Mouse (Mus musculus) leukemia stem cell, adult 10-12 weeks (primary cell): ENCODE results near the gene Olfr877. TPM values are rescaled to one million over a fixed set of nuclear protein-coding genes. Genes with fewer than 3 reads are reported as not detected.

Experiments used
- polyA plus RNA-seq: library from polyadenylated mRNA; stranded (reverse); fragments of >175 nt; gene quantifications from 2 replicates; pipeline ENCODE4 v1.2.3, GENCODE M21; 2012; ENCODE audit warnings: low replicate concordance

Gene Olfr877
- not detected in 2 replicates for polyA plus RNA-seq

DNA sequence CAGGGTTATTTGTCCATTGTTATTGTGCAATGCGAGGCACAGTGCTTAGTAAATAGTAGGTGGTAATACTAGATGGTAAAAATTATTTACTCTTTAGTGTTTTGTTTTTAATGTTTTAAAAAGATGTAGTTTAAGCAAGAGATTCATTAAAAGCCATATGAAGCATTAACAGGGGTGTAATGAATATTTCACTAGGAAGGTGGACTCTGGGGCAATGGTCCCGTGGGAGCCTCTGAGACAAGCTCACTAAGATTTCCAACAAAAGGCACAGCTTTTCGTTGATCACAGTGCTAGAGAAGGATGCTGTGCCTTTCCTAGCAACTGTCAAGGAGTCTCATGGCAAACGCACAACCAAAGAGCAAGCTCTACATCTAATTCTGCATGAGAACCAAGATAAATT, at the start of gene Olfr877:
Gene Olfr877 (plus strand): TSS at position 301 of the 400 bp plus-strand sequence.

DNA sequence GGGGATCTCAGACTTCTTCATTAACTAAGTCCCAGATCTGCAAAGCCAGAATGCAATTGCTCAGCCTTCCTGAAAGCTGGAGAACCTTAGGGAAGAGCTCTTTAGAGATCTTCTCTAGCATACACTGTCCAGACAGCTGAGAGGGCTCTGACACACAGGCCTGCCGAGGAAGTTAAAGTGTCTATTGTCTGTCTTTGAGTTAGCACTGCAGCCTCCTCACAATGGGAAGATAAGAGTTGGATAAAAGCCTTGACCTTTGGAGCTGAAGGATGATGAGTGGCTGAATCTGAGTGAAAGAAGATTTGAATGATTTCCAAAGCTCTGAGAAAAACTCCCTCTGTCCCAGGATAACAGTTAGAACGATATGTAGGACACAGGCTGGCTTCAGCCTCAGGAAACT, 42.6 kb downstream of the Olfr877 start, which contains the start of gene Olfr145:
Gene Olfr145 (plus strand): TSS at position 64 of the 400 bp plus-strand sequence.

Other genes with a start within 250 kb of the Olfr877 start
- gene Spa17, start 240.5 kb upstream of the Olfr877 start, polyA plus RNA-seq = not detected in 2 replicates
- gene Tbrg1, start 197.0 kb upstream of the Olfr877 start, polyA plus RNA-seq = 20.1 and 35.3 TPM in 2 replicates
- not detected in 2 replicates for gene Panx3, start 185.0 kb upstream of the Olfr877 start, polyA plus RNA-seq
- not detected in 2 replicates for gene Olfr160, start 138.0 kb upstream of the Olfr877 start, polyA plus RNA-seq
- not detected in 2 replicates for gene Olfr874, start 109.2 kb upstream of the Olfr877 start, polyA plus RNA-seq
- not detected in 2 replicates for gene Olfr875, start 82.4 kb upstream of the Olfr877 start, polyA plus RNA-seq
- gene Olfr876, start 51.2 kb upstream of the Olfr877 start, polyA plus RNA-seq = not detected in 2 replicates
- 0.03 TPM in 1 of 2 replicates, not detected in the other for gene Olfr145, start 42.5 kb downstream of the Olfr877 start, polyA plus RNA-seq
- not detected in 2 replicates for gene Olfr878, start 63.6 kb downstream of the Olfr877 start, polyA plus RNA-seq
- not detected in 2 replicates for gene Olfr881, start 137.6 kb downstream of the Olfr877 start, polyA plus RNA-seq
- gene Olfr883, start 171.5 kb downstream of the Olfr877 start, polyA plus RNA-seq = not detected in 2 replicates
- not detected in 2 replicates for gene Olfr884, start 192.3 kb downstream of the Olfr877 start, polyA plus RNA-seq
- not detected in 2 replicates for gene Olfr885, start 207.1 kb downstream of the Olfr877 start, polyA plus RNA-seq
- gene Olfr887, start 229.8 kb downstream of the Olfr877 start, polyA plus RNA-seq = 0.05 TPM in 1 of 2 replicates, not detected in the other